Mouse (Mus musculus) lung, embryonic 14.5 days (tissue): Measurements from ENCODE around the gene U2af2. TPM values are rescaled to one million over a fixed set of nuclear protein-coding genes. Genes with fewer than 3 reads are reported as not detected.
A peak's percentile ranks its signal among the peaks of the same experiment; 100 is the strongest.

Experiments
- ATAC-seq: fragments of 200-750 bp; cut with Nextera tagmentation; 2 replicates; pipeline ENCODE4 v1.8.0; 2017; ENCODE audit warnings: mild to moderate bottlenecking, moderate TSS enrichment, moderate library complexity; ENCODE audit not compliant: insufficient read depth
- DNase-seq: peaks from one replicate; pipeline ENCODE4 v3.0.0-alpha.2; 2015
- H3K27ac ChIP-seq: fragments of 300-500 bp; sonication (generic); 2 replicates; pipeline ENCODE4 v1.5.1; 2014; ENCODE audit warnings: low read depth, mild to moderate bottlenecking, moderate library complexity
- H3K27me3 ChIP-seq: fragments of 300-500 bp; sonication (generic); 2 replicates; pipeline ENCODE4 v1.6.1; 2014; ENCODE audit warnings: low read length, control low read depth; ENCODE audit not compliant: insufficient read depth
- H3K36me3 ChIP-seq: fragments of 300-500 bp; sonication (generic); 2 replicates; pipeline ENCODE4 v1.6.1; 2014; ENCODE audit warnings: control low read depth; ENCODE audit not compliant: insufficient read depth
- H3K4me1 ChIP-seq: fragments of 300-500 bp; sonication (generic); 2 replicates; pipeline ENCODE4 v1.6.1; 2014; ENCODE audit warnings: antibody characterized with exemption, control low read depth; ENCODE audit not compliant: insufficient read depth
- H3K4me2 ChIP-seq: fragments of 300-500 bp; sonication (generic); 2 replicates; pipeline ENCODE4 v1.6.1; 2014; ENCODE audit warnings: mild to moderate bottlenecking
- H3K4me3 ChIP-seq: fragments of 300-500 bp; sonication (generic); 2 replicates; pipeline ENCODE4 v1.5.1; 2014; ENCODE audit warnings: low read depth, low read length
- H3K9ac ChIP-seq: fragments of 300-500 bp; sonication (generic); 2 replicates; pipeline ENCODE4 v1.6.1; 2014
- H3K9me3 ChIP-seq: fragments of 300-500 bp; sonication (generic); 2 replicates; pipeline ENCODE4 v1.6.1; 2016; ENCODE audit warnings: low read depth, low read length, control low read depth
- CTCF ChIP-seq: IDR thresholded peaks from 2 replicates; pipeline ENCODE4 v1.5.1; 2016; ENCODE audit warnings: antibody characterized with exemption, low read depth
- WGBS: fragments of 180-500 bp; shearing (Covaris S2); extraction: QIAGEN DNeasy Blood & Tissue Kit; methylation state at CpG from one replicate; pipeline ENCODE4 v1.1.7; 2014; 5-methylcytosine and 5-hydroxymethylcytosine counted together
- polyA plus RNA-seq: library from polyadenylated mRNA; unstranded; fragments of >200 nt; fragmentation: Nextera tagmentation; extraction: Ambion mirVana; gene quantifications from 2 replicates; pipeline ENCODE4 v1.2.1, GENCODE M21; 2014

The U2af2 gene
- polyA plus RNA-seq, result 145 and 162 TPM in 2 replicates

DNA sequence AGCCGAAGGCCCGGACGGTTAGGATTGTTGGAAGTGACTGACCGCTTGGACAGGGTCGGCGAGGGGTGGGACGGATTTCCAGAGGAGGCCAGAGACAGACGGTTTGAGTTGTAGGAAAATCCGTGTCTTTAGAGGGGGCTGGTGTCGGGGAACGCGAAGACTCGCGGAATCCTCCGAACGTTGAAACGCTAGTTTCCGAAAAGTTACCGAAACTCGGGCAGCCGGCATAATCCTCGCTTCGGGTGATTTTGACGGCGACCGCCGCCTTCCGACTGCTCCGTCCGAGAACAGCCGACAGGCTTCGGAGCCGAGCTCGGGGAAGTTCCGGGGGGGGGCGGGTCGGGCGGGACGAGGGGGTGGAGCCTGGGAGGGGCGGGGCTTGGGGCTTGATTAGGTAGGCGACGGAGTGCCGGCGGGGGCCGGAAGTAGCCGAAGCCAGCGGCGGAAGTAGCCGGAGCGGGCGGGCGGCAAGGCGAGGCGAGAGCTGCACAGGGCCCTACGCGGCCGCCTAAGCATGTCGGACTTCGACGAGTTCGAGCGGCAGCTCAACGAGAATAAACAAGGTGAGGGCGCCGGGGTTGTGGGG, at the start of gene U2af2:
U2af2 (plus strand) TSS at position 370 of the 586 bp plus-strand sequence.
- DNase-seq, result peak; percentile 94
- peak; percentile 81 for ATAC-seq
- H3K4me1 ChIP-seq, result peaks cover 8% of the 10 kb centered on the region; the same call in 1 of the 2 replicates

GRCm38 (mm10) chr7:5012681-5013513, 49.0 kb upstream of the U2af2 start:
- peak overlapping the region; percentile 66 for H3K4me2 ChIP-seq
- H3K36me3 ChIP-seq, result peaks cover 50% of the 10 kb centered on the region
- 86% methylated on average over 27 of the region's 27 CpGs for WGBS
- TF ChIP-seq CTCF, result no peak
- 0 out of 2 replicates have a peak overlapping the region, but pooled peaks have one; percentile 4 for H3K9ac ChIP-seq
- H3K9me3 ChIP-seq, result no peaks in the 10 kb centered on the region
- no peak overlapping the region for H3K27ac ChIP-seq
- ATAC-seq (no peak), DNase-seq (no peak)
- no peaks in the 10 kb centered on the region for H3K4me1 ChIP-seq
- no peaks in the 10 kb centered on the region for H3K27me3 ChIP-seq
- H3K4me3 ChIP-seq, result peak overlapping the region; percentile 62; the same call in 1 of the 2 replicates

More for the DNA sequence above, at the start of gene U2af2:
- under 1% methylated on average over 58 of the region's 65 CpGs for WGBS
- peak within 1 kb of the TSS; percentile 86 for H3K4me2 ChIP-seq
- TF ChIP-seq CTCF, result no peak
- no peaks in the 10 kb centered on the region for H3K9me3 ChIP-seq
- peak within 1 kb of the TSS; percentile 100 for H3K27ac ChIP-seq
- H3K36me3 ChIP-seq, result peaks cover 14% of the 10 kb centered on the region
- peak within 1 kb of the TSS; percentile 95 for H3K9ac ChIP-seq
- H3K4me3 ChIP-seq, result peak within 1 kb of the TSS; percentile 75
- H3K27me3 ChIP-seq, result peaks cover 18% of the 10 kb centered on the region

- H3K4me1 ChIP-seq, result no peaks in the 10 kb centered on the region
- H3K9me3 ChIP-seq, result no peaks in the 10 kb centered on the region
- DNase-seq (peak; percentile 97), ATAC-seq (peak; percentile 79)
- H3K4me2 ChIP-seq, result peak within 1 kb of the TSS; percentile 66
- H3K36me3 ChIP-seq, result peaks cover 34% of the 10 kb centered on the region
- peak within 1 kb of the TSS; percentile 97 for H3K27ac ChIP-seq
- H3K27me3 ChIP-seq, result no peaks in the 10 kb centered on the region
- TF ChIP-seq CTCF, result no peak
- peak within 1 kb of the TSS; percentile 76 for H3K9ac ChIP-seq
- H3K4me3 ChIP-seq, result peak within 1 kb of the TSS; percentile 62
- under 1% methylated on average over 42 of the region's 42 CpGs for WGBS
Measured at GRCm38 (mm10) chr7:5014251-5015117, 47.5 kb upstream of the U2af2 start, which contains the start of the genes Zfp524 and Fiz1. TSS of gene Zfp524 (plus strand) at chr7:5014415. TSS of gene Fiz1 (minus strand) at chr7:5014697.

DNA sequence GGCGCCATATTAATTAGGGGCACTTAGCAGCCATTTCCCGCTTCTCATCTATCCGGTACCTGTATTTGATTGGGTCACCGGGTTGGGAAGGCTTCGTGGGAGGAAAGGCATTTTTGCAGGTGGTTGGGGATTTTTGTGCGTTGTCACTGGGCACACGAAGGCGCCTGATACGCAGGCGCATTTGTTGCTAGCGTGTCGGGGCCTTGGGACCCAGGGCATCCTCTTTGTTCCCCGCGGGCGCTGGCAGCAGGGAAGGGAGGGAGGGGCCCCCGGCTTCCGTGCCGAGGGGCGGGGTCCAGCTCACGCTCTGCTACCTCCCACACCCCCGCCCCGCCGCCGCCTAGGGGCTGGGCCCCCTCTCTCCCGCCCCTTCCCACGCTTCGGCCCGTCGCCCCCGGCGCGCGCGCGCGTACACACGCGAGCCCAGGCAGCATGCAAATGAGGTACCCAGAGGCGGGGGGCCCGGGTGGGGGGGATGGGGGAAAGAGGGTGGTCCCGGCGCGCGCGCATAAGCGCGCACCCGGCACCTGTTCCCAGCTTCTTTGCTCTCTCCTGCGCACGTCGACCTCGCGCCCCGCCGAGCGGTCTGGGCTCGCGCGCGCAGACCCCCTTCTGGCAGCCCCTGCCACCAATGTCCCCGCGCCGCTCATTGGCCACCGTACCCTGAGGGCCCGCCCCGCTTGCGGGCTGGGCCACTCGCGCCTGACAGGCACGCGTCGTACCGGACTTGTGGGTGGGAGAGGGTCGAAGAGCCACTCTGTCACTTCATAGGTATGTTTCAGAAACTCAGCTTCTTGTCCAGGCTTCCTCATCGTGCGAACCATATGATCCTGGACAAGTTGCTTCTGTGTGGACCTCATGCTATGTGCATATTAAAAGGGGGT, 46.6 kb upstream of the U2af2 start, which contains the start of gene Gm44973:
Gm44973 (plus strand) TSS at position 379 of the 884 bp plus-strand sequence.
- Histone ChIP-seq H3K9ac (peak within 1 kb of the TSS; percentile 76), H3K4me2 (peak within 1 kb of the TSS; percentile 66), H3K4me3 (peak within 1 kb of the TSS; percentile 62), H3K4me1 (no peaks in the 10 kb centered on the region), H3K27ac (peak within 1 kb of the TSS; percentile 97), H3K9me3 (no peaks in the 10 kb centered on the region), H3K27me3 (no peaks in the 10 kb centered on the region), H3K36me3 (peaks cover 26% of the 10 kb centered on the region)
- no peak for TF ChIP-seq CTCF
- WGBS, result 1% methylated on average over 67 of the region's 76 CpGs
- ATAC-seq (peak; percentile 77), DNase-seq (peak; percentile 95)

GRCm38 (mm10) chr7:5016057-5016456, 45.9 kb upstream of the U2af2 start:
- H3K9ac ChIP-seq, result peak overlapping the region; percentile 67
- peak; percentile 24 for DNase-seq
- peak overlapping the region; percentile 62 for H3K4me3 ChIP-seq
- H3K27me3 ChIP-seq, result no peaks in the 10 kb centered on the region
- 46% methylated on average over 3 of the region's 3 CpGs for WGBS
- no peaks in the 10 kb centered on the region for H3K9me3 ChIP-seq
- peak overlapping the region; percentile 97 for H3K27ac ChIP-seq
- H3K36me3 ChIP-seq, result peaks cover 19% of the 10 kb centered on the region
- TF ChIP-seq CTCF, result no peak
- no peak for ATAC-seq
- no peaks in the 10 kb centered on the region for H3K4me1 ChIP-seq
- peak overlapping the region; percentile 66 for H3K4me2 ChIP-seq

- Histone ChIP-seq H3K4me2 (no peak overlapping the region), H3K4me1 (no peaks in the 10 kb centered on the region), H3K27me3 (no peaks in the 10 kb centered on the region), H3K27ac (no peak overlapping the region), H3K9ac (no peak overlapping the region), H3K36me3 (peaks cover 15% of the 10 kb centered on the region), H3K9me3 (no peaks in the 10 kb centered on the region), H3K4me3 (no peak overlapping the region)
- DNase-seq (no peak), ATAC-seq (no peak)
- no peak for TF ChIP-seq CTCF
- 85% methylated on average over 2 of the region's 2 CpGs for WGBS
Measured at GRCm38 (mm10) chr7:5016920-5017319, 45.0 kb upstream of the U2af2 start.
